Mouse (Mus musculus) lung, adult 18-20 months (tissue): ENCODE measurements around the gene B4galt1.

ENCODE experiments used
- DNase-seq, 2 experiments: peaks; one replicate each; pipeline ENCODE4 v3.0.0; 2022; ENCODE audit warnings: mixed read lengths in 2 of 2

Gene B4galt1

DNA sequence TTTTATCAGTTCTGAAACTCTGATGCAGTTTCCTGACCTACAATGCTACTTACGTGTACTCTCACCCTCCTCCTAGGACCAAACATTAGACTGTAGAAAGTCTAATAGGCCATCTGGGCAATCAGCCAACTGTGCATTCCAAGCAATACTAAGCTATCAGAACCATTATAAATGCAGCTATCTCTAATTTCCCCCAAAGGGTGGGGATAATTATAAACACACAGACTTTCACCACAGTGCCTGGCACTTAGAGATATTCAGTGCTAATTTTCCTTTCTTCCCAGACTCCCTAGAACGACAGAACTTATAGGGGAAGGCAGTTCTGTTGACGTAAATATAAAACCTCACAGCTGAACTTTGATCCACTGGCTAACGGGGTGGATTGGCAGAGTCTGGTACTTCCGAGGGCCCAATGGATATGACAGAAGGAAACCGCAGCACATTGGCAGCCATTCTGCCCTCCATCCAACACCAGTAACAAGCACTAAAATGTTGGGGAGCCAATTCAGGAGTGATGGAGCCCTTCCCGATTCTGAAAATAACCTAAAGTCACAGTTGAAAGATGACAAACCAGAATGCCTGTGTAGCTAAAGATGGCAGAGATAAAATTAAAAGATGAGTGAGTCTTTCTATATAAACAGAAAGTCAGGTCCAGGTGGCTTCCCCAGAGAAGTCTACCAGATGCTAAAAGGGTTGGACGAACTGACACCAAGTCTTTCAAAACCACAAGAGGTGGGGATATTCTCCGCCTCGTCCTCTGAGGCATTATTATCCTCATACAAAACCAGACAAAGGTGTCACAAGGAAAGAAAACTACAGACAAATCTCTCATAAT lies 16.1 kb downstream of the B4galt1 start:
- peak; percentile 68 to 75 for DNase-seq

GRCm38 (mm10) chr4:40837008-40837407 lies 16.8 kb downstream of the B4galt1 start:
- no peak for DNase-seq

- DNase-seq: no peak
Observed at GRCm38 (mm10) chr4:40834872-40835271, 18.9 kb downstream of the B4galt1 start.

- DNase-seq: no peak
Observed at GRCm38 (mm10) chr4:40834232-40834786, 19.5 kb downstream of the B4galt1 start.

DNA sequence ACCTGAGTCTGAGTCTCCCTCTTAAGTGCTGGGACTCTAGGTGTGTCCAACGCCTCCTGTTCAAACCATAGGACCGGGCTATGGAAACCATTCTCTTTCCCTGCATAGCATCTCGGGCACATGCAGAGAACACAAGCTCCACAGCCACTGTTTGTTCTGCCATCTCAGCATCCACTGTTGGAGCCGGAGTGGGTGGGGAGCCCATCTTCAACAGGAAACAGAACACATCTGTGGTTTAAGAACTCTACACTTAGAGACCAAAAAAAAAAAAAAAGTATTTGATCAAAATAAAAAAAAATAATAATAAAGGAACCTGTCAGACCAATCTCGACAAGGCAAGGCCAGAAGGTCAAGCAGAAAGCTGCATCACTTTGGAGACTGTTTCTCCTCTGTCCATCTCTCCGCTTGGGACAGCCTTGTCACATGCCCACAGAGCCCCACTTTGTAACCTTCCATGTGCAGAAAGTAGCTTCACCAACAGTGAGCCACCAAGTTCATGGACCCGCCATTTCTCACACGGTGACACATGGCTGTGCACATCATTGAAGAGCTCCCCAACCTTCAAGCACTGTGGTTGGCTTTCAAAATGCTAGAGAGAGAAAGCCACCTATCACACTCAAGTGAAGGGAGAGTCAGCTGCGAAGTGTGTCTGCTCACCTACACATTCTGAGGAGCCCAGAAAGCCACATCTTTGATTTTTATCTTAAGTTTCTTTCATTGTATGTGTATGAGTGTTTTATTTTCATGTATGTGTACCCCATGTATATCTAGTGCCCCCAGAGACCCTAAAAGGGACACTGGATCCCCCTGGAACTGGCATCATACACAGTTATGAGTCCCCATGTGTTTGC lies 20.2 kb downstream of the B4galt1 start:
- DNase-seq: no peak

DNA sequence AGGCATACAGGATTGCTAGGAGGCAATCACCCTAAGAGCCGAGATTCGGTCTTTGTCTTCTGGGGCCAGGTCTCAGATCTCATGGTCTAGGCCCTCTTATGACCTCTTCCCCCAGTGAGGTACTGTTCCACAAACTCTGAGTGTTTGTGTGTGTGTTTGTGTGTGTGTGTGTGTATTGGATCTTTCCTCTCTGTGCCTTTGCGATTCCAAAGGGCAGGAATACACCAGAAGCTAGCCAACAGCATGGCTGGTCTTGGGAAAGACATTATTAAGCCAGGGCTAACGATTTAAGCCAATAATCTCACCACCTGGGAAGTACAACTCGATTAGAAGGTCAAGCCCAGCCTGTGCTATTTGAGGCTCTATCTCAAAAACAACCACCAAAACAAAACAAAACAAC lies 23.3 kb downstream of the B4galt1 start:
- no peak for DNase-seq

DNA sequence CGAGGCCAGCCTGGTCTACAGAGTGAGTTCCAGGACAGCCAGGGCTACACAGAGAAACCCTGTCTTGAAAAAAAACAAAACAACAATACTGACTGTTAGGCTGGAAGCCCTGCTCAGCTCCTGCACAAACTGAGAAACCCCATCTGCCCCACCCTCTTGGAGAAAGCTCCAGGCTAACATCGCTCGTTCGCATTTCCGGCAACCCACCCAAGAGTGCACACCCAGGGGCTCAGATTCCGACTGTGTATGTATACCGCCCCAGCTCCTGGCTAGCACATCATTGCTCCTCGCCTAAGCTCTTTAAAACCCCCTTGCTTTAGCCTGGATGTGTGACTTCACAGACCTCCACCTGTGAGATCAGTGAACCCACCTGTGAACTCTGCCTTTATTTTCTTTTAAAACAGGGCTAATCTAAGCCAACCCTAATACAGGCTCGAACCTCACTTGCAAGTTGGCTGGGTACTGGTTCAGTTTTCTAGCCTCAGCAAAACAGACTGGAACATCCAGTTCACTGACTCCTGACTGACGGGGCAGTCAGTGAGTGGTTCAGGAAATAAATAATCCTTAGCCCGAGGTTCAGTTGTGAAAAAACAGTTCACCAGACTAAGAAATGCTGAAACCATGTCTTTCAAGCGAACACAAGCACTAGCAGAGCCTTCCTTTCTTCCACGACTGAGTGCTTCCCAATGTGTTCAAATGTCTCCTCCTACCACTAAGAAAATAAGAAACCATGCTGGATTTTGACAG lies 24.0 kb downstream of the B4galt1 start:
- no peak for DNase-seq

- peak; percentile 85 to 91 for DNase-seq
Observed at GRCm38 (mm10) chr4:40828910-40829309, 24.9 kb downstream of the B4galt1 start.

DNA sequence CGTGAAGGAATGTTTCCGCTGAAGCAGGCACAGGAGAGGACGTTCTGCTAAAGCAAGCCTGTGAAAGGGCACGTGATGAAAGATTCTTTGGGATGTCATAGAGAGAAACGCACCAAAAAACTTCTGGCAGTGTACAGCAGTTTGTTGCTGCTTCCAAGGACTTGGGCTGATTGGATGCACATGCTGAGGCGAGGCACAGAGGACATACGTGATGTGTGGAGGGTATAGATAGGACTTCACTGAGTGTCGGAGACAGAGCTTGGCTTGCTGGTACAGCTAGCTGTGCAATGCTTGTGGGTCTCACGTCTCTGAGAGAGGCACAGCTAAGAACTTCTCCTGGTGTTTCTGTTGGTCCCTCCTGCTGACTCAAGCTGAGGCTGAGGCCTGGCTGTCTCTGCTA lies 25.9 kb downstream of the B4galt1 start:
- no peak for DNase-seq

- no peak for DNase-seq
Observed at GRCm38 (mm10) chr4:40826810-40827209, 27.0 kb downstream of the B4galt1 start.

GRCm38 (mm10) chr4:40825981-40826380 lies 27.8 kb downstream of the B4galt1 start:
- DNase-seq: no peak

DNA sequence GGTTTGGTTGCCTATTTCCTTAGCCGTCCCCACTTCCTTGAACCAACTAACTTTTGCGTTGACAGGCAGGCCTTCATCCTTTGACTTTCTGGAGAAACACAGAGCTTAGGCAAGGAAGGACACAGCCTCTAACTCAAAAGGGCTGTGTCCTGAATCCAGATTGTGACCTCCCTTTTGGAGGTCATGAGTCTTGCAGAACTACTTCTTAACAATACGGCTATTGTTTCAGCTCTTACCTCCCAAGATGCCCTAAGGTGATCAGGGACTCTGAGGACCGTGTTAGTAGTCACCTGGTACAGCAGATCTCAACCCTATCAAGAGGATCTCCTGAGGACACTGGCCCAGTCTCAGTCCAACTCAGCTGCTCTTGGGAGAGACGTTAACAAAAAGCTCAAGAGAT lies 28.7 kb downstream of the B4galt1 start:
- no peak for DNase-seq

- DNase-seq: no peak
Observed at GRCm38 (mm10) chr4:40824505-40824904, 29.3 kb downstream of the B4galt1 start.

- DNase-seq: no peak
Observed at GRCm38 (mm10) chr4:40823664-40824063, 30.1 kb downstream of the B4galt1 start.

- DNase-seq: no peak
Observed at GRCm38 (mm10) chr4:40823151-40823550, 30.7 kb downstream of the B4galt1 start.

GRCm38 (mm10) chr4:40821303-40822023 lies 32.3 kb downstream of the B4galt1 start:
- DNase-seq: no peak

GRCm38 (mm10) chr4:40820903-40821302 lies 32.9 kb downstream of the B4galt1 start:
- DNase-seq: no peak

DNA sequence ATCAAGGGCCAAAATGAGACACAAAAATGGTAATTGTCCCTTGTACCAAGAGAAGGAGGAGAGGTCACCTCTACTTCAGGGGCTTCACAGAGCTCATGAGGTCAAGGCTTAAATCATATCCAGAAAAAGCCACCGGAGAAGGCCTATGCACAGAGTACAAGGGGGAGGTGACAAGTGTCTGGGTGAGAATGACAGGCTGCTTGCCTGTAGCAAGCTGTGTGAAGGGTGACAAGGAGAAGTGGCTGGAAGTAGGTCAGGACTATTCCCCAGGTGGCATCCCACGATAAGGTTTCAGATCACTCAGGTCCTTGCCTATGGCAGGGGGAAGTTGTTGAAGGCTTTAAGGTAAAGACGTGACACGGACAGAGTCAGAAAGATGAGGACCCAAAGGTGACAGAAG lies 33.8 kb downstream of the B4galt1 start:
- DNase-seq: no peak

DNA sequence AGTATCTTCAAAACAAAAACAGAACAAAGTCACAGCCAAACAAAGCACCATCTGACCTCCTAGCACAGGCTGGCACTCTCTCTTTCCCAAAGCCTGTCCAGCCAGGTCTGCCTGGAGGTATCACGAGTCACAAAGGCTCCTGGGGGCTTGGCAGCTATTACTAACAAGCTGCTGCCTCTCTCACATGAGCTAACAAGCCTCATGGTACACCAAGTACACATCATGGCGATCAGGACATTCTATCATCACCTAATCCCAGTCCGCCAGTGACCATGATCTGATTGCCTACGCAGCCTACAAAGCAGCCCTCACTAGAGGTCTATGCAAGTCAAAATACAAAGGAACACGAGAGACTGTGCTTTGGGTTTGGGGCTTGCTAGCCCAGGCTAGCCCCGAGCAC lies 34.7 kb downstream of the B4galt1 start:
- no peak for DNase-seq

DNA sequence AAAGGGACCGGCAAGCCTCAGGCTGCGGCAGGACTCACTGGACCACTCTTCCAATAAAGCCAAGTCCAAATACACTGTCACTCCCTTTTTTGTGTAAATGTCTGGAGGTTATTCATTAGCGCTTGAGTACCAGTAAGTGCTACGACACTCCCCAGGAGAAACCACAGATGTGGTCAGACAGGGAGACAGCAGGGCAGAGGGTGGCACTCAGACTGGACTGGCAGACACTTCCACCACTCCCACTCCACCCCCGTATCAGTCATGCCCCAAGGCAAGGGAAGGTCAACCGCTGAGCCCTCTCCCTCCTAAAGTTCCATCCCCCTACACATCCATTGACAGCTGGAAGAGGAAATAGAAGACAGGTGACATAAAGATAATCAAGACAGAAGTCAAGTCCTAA lies 35.4 kb downstream of the B4galt1 start:
- peak; percentile 72 to 79 for DNase-seq

DNA sequence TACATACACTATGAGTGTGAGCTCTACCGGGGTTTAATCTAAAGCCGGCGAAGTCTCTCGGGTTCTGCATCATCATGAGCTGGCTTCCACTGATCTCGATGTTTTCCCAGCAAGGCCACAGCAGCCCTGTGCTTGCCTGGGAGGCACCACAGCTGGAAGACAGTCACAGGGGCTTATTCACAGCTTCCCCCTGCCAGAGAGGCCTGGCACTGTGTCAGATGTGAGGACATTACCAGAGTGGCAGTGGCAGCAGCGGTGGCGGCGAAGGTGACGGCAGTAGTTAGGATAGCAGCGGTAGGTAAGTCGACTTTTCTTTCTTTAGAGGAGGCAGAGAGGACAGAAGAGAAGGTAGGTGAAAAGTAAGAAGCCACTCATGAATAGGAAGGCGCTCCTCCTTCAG lies 35.9 kb downstream of the B4galt1 start:
- peak in 1 of 2 experiments; percentile 45 for DNase-seq

DNA sequence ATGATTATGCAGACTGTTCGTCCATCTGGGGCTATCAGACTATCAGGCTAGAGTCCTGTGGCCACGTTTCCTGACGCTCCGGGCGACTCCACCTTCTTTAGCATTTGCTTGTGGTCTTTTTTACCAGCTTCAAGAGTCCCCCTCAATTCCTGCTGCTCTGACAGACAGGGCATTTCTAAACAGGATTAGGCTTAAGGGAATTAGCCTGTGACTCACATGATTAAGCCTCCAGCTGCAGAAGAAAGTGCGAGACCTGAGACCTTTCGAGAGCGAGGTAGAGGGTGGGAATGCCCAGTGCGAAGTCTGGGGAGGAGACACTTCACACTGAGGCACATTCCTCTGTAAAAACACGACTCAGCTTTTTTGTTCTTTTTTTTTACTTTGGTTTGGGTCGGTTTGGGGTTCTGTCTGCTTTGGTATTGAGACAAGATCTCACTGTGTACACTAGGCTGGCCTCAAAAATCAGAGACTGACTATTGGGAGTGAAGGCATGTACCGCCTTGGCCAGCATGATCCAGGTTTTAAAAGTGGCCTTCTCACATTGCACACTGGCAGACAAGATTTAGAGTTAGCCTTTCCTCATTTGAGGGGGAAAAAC lies 37.9 kb downstream of the B4galt1 start:
- DNase-seq: no peak
